Mouse (Mus musculus) cerebellum, adult 11-12 months (tissue): ENCODE results near the gene Asz1.

Experiments
- DNase-seq: peaks from one replicate; pipeline ENCODE4 v3.0.0; 2022

The Asz1 gene

DNA sequence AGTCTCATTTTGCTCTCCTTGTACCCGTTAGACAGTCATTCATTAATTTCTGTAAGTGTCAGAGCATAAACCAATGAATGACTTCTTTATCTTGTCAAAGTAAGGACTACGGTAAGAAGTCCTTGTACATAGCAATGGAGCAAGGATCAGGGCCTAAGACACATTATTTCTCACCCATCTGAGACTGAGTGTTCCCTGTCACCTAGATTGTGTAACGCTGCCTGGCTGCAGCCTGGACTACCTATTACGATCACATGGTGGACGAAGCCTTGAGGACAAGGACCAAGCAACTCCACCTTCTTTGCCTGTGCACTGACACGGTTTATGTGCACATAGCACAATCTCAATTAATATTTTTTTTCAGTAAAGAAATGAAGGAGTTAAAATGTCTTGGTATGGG, 106.8 kb downstream of the Asz1 start:
- no peak for DNase-seq
